Mouse (Mus musculus) embryo, embryonic 10 days (tissue): ENCODE data around the gene Ncapd3.
A peak's percentile ranks its signal among the peaks of the same experiment; 100 is the strongest.

Experiments used
- DNase-seq: peaks from one replicate; pipeline ENCODE4 v3.0.0-alpha.2; 2015; ENCODE audit warnings: low spot score

Ncapd3 gene

GRCm38 (mm10) chr9:27123947-27124346 lies 94.0 kb downstream of the Ncapd3 start:
- DNase-seq: no peak

- no peak for DNase-seq
Observed at GRCm38 (mm10) chr9:27125450-27125849, 95.5 kb downstream of the Ncapd3 start.

- DNase-seq: no peak
Observed at GRCm38 (mm10) chr9:27126543-27126942, 96.6 kb downstream of the Ncapd3 start.

- DNase-seq: no peak
Observed at GRCm38 (mm10) chr9:27128629-27129028, 98.7 kb downstream of the Ncapd3 start.

GRCm38 (mm10) chr9:27134410-27134809 lies 104.4 kb downstream of the Ncapd3 start:
- DNase-seq: peak; percentile 23

GRCm38 (mm10) chr9:27135372-27135771 lies 105.4 kb downstream of the Ncapd3 start:
- no peak for DNase-seq

GRCm38 (mm10) chr9:27136651-27137050 lies 106.7 kb downstream of the Ncapd3 start:
- no peak for DNase-seq

GRCm38 (mm10) chr9:27140432-27141065 lies 110.6 kb downstream of the Ncapd3 start:
- no peak for DNase-seq

- no peak for DNase-seq
Observed at GRCm38 (mm10) chr9:27144271-27144840, 114.4 kb downstream of the Ncapd3 start.
